Mouse (Mus musculus) lung, postnatal 0 days (tissue): ENCODE measurements around the gene Wipf1. TPM values are rescaled to one million over a fixed set of nuclear protein-coding genes. Genes with fewer than 3 reads are reported as not detected.

Experiments
- ATAC-seq: fragments of 200-750 bp; cut with Nextera tagmentation; 2 replicates; pipeline ENCODE4 v1.8.0; 2017; ENCODE audit warnings: moderate library complexity
- DNase-seq: peaks from one replicate; pipeline ENCODE4 v3.0.0-alpha.2; 2016; ENCODE audit warnings: low spot score
- H3K27ac ChIP-seq: fragments of 300-500 bp; sonication (generic); 2 replicates; pipeline ENCODE4 v1.5.1; 2014; ENCODE audit warnings: antibody characterized with exemption, mild to moderate bottlenecking, low read length, mixed read lengths
- H3K27me3 ChIP-seq: fragments of 300-500 bp; sonication (generic); replicated peaks from 2 replicates; pipeline ENCODE4 v1.6.1; 2014; ENCODE audit warnings: low read length, mixed read lengths; ENCODE audit not compliant: insufficient read depth
- H3K36me3 ChIP-seq: fragments of 300-500 bp; sonication (generic); 2 replicates; pipeline ENCODE4 v1.6.1; 2014; ENCODE audit warnings: low read length, mixed read lengths; ENCODE audit not compliant: insufficient read depth
- H3K4me1 ChIP-seq: fragments of 300-500 bp; sonication (generic); 2 replicates; pipeline ENCODE4 v1.6.1; 2014; ENCODE audit warnings: antibody characterized with exemption, low read depth, low read length, mixed read lengths; ENCODE audit not compliant: insufficient read depth
- H3K4me2 ChIP-seq: fragments of 300-500 bp; sonication (generic); replicated peaks from 2 replicates; pipeline ENCODE4 v1.6.1; 2014; ENCODE audit warnings: low read depth, mild to moderate bottlenecking, low read length, moderate library complexity, mixed read lengths
- H3K4me3 ChIP-seq: fragments of 300-500 bp; sonication (generic); 2 replicates; pipeline ENCODE4 v1.5.1; 2014; ENCODE audit warnings: low read depth, low read length
- H3K9ac ChIP-seq: fragments of 300-500 bp; sonication (generic); replicated peaks from 2 replicates; pipeline ENCODE4 v1.6.1; 2014; ENCODE audit warnings: low read depth, mild to moderate bottlenecking
- H3K9me3 ChIP-seq: fragments of 300-500 bp; sonication (generic); 2 replicates; pipeline ENCODE4 v1.6.1; 2016; ENCODE audit warnings: low read length, mixed read lengths
- CTCF ChIP-seq: IDR thresholded peaks from 2 replicates; pipeline ENCODE4 v1.5.1; 2016; ENCODE audit warnings: antibody characterized with exemption, mild to moderate bottlenecking
- EP300 ChIP-seq: IDR thresholded peaks from 2 replicates; pipeline ENCODE4 v1.6.1; 2016; ENCODE audit warnings: antibody characterized with exemption, mild to moderate bottlenecking, control low read depth
- WGBS: fragments of 180-500 bp; shearing (Covaris S2); extraction: QIAGEN DNeasy Blood & Tissue Kit; methylation state at CpG from one replicate; pipeline ENCODE4 v1.1.7; 2014; 5-methylcytosine and 5-hydroxymethylcytosine counted together
- polyA plus RNA-seq: library from polyadenylated mRNA; unstranded; fragments of >200 nt; fragmentation: Nextera tagmentation; extraction: Ambion mirVana; gene quantifications from 2 replicates; pipeline ENCODE4 v1.2.1, GENCODE M21; 2015

The Wipf1 gene
- polyA plus RNA-seq, 1 experiment from 2014 or later, result 9.5 TPM

DNA sequence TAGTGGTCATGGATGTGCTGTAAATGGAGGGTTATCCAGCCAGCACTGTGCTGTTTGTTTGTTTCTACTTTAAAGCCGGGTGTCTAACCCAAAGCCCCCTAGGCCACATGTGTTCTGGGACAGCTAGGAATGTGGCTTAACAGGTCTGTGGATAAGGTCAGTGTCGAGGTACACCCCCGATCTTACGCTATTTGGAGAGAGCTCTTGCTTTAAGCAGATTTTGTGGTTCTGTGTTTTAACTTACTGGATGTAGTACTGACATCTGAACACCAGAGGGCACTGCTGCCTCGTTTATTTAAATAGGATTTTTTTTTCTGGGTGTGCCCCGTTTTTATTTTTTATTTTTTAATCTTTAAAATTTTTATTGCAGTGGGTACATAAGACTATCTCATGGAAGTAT, 21.2 kb upstream of the Wipf1 start:
- Histone ChIP-seq H3K4me3 (no peak overlapping the region), H3K9ac (no peak overlapping the region), H3K4me1 (no peaks in the 10 kb centered on the region), H3K36me3 (no peaks in the 10 kb centered on the region), H3K27ac (no peak overlapping the region), H3K9me3 (no peaks in the 10 kb centered on the region), H3K4me2 (no peak overlapping the region), H3K27me3 (no peaks in the 10 kb centered on the region)
- peak; percentile 74 for TF ChIP-seq CTCF
- no peak for TF ChIP-seq EP300
- ATAC-seq, result no peak
- peak; percentile 81 for DNase-seq
- 8% methylated on average over 6 of the region's 6 CpGs for WGBS

GRCm38 (mm10) chr2:73548542-73548941, 19.0 kb upstream of the Wipf1 start:
- TF ChIP-seq CTCF (no peak), EP300 (no peak)
- no peak for DNase-seq
- Histone ChIP-seq H3K27ac (no peak overlapping the region), H3K9me3 (no peaks in the 10 kb centered on the region), H3K4me1 (no peaks in the 10 kb centered on the region), H3K4me2 (no peak overlapping the region), H3K9ac (no peak overlapping the region), H3K27me3 (no peaks in the 10 kb centered on the region), H3K36me3 (no peaks in the 10 kb centered on the region), H3K4me3 (no peak overlapping the region)
- WGBS, result 55% methylated on average over 2 of the region's 2 CpGs
- peak; percentile 30; the same call in 1 of the 2 replicates for ATAC-seq

- H3K4me1 ChIP-seq, result no peaks in the 10 kb centered on the region
- H3K4me2 ChIP-seq, result no peak overlapping the region
- ATAC-seq, result no peak
- H3K9ac ChIP-seq, result no peak overlapping the region
- TF ChIP-seq CTCF (no peak), EP300 (no peak)
- H3K36me3 ChIP-seq, result no peaks in the 10 kb centered on the region
- no peaks in the 10 kb centered on the region for H3K27me3 ChIP-seq
- DNase-seq, result no peak
- H3K4me3 ChIP-seq, result no peak overlapping the region
- WGBS, result 63% methylated on average over 4 of the region's 4 CpGs
- no peak overlapping the region for H3K27ac ChIP-seq
- H3K9me3 ChIP-seq, result no peaks in the 10 kb centered on the region
Measured at GRCm38 (mm10) chr2:73547256-73547655, 17.7 kb upstream of the Wipf1 start.

GRCm38 (mm10) chr2:73545556-73545955, 16.0 kb upstream of the Wipf1 start:
- Histone ChIP-seq H3K4me1 (no peaks in the 10 kb centered on the region), H3K9me3 (no peaks in the 10 kb centered on the region), H3K27ac (no peak overlapping the region), H3K9ac (no peak overlapping the region), H3K36me3 (no peaks in the 10 kb centered on the region), H3K27me3 (no peaks in the 10 kb centered on the region), H3K4me2 (no peak overlapping the region), H3K4me3 (no peak overlapping the region)
- no peak for ATAC-seq
- 80% methylated on average over 2 of the region's 2 CpGs for WGBS
- DNase-seq, result no peak
- TF ChIP-seq CTCF, result no peak
- no peak for TF ChIP-seq EP300

DNA sequence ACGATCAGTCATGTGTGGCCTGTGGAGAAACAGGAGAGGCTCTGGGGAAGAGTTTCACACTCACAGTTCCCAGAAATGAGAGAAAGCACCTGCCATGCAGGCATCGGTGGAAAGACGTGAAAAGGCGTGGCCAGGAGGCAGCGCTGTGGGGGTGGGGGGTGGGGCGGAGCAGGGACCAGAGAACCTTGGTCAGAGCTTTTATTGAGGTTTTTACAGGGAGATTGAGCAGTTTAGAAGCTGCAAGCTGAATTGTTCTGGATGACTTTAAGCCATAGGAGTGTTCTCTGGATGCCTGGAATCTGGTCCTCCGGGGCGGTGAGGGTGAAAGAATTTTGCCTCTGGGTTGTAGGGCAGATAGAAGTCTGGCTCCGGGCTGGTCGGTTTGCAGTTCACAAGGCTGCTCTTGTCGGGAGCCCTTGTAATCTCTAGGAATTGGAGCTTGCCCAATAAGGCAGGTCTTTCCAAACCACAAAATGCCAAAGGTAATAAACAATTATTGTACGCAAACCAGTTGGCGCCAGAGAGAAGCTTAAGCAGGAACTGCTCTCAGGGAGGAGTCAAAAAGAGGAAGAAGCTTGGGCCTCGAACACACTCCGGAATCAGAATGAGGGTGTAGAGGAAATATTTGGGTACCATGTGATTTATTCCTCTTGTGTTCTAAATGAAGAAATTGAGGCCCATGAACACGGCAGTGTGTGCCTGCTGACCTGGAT, 11.1 kb upstream of the Wipf1 start:
- H3K9ac ChIP-seq, result no peak overlapping the region
- no peaks in the 10 kb centered on the region for H3K9me3 ChIP-seq
- DNase-seq (peak; percentile 60), ATAC-seq (0 out of 2 replicates have a peak, but pooled peaks have one; percentile 25)
- H3K4me3 ChIP-seq, result no peak overlapping the region
- 0 out of 2 replicates have a peak overlapping the region, but pooled peaks have one; percentile 1 for H3K4me2 ChIP-seq
- no peaks in the 10 kb centered on the region for H3K27me3 ChIP-seq
- TF ChIP-seq CTCF, result no peak
- TF ChIP-seq EP300, result no peak
- WGBS, result 29% methylated on average over 16 of the region's 16 CpGs
- H3K4me1 ChIP-seq, result no peaks in the 10 kb centered on the region
- H3K27ac ChIP-seq, result no peak overlapping the region
- H3K36me3 ChIP-seq, result no peaks in the 10 kb centered on the region

GRCm38 (mm10) chr2:73539697-73540096, 10.2 kb upstream of the Wipf1 start:
- H3K27me3 ChIP-seq, result no peaks in the 10 kb centered on the region
- 26% methylated on average over 1 of the region's 1 CpGs for whole genome bisulfite sequencing

More at GRCm38 (mm10) chr2:73539697-73540096, 10.2 kb upstream of the Wipf1 start:
- H3K9me3 ChIP-seq, result no peaks in the 10 kb centered on the region
- no peak overlapping the region for H3K4me2 ChIP-seq
- H3K4me1 ChIP-seq, result no peaks in the 10 kb centered on the region
- DNase-seq (no peak), ATAC-seq (no peak)
- peak; percentile 38 for TF ChIP-seq CTCF
- TF ChIP-seq EP300, result no peak
- no peak overlapping the region for H3K4me3 ChIP-seq
- H3K36me3 ChIP-seq, result no peaks in the 10 kb centered on the region
- H3K9ac ChIP-seq, result no peak overlapping the region
- no peak overlapping the region for H3K27ac ChIP-seq
